Mouse (Mus musculus) embryonic facial prominence, embryonic 14.5 days (tissue): ENCODE data around the gene Myl12a. TPM values are rescaled to one million over a fixed set of nuclear protein-coding genes. Genes with fewer than 3 reads are reported as not detected.

Experiments
- ATAC-seq: fragments of 200-750 bp; cut with Nextera tagmentation; 2 replicates; pipeline ENCODE4 v1.8.0; 2017; ENCODE audit warnings: low read depth, moderate number of reproducible peaks, moderate TSS enrichment
- DNase-seq: peaks from one replicate; pipeline ENCODE4 v3.0.0-alpha.2; 2015; ENCODE audit warnings: low spot score
- H3K27ac ChIP-seq: fragments of 300-500 bp; sonication (generic); replicated peaks from 2 replicates; pipeline ENCODE4 v1.5.1; 2014; ENCODE audit warnings: low read depth, mild to moderate bottlenecking, low read length, moderate library complexity
- H3K27me3 ChIP-seq: fragments of 300-500 bp; sonication (generic); replicated peaks from 2 replicates; pipeline ENCODE4 v1.6.1; 2014; ENCODE audit warnings: low read length; ENCODE audit not compliant: control insufficient read depth, insufficient read depth
- H3K36me3 ChIP-seq: fragments of 300-500 bp; sonication (generic); 2 replicates; pipeline ENCODE4 v1.6.1; 2014; ENCODE audit warnings: low read length, mixed read lengths; ENCODE audit not compliant: control insufficient read depth, insufficient read depth
- H3K4me1 ChIP-seq: fragments of 300-500 bp; sonication (generic); 2 replicates; pipeline ENCODE4 v1.6.1; 2014; ENCODE audit warnings: antibody characterized with exemption, low read length; ENCODE audit not compliant: control insufficient read depth, insufficient read depth
- H3K4me2 ChIP-seq: fragments of 300-500 bp; sonication (generic); 2 replicates; pipeline ENCODE4 v1.6.1; 2014; ENCODE audit warnings: low read depth, mild to moderate bottlenecking, low read length, moderate library complexity, mixed read lengths
- H3K4me3 ChIP-seq: fragments of 300-500 bp; sonication (generic); 2 replicates; pipeline ENCODE4 v1.5.1; 2014; ENCODE audit warnings: low read depth, mild to moderate bottlenecking, low read length
- H3K9ac ChIP-seq: fragments of 300-500 bp; sonication (generic); 2 replicates; pipeline ENCODE4 v1.6.1; 2014; ENCODE audit warnings: low read depth, mild to moderate bottlenecking, low read length, moderate library complexity, mixed read lengths
- H3K9me3 ChIP-seq: fragments of 300-500 bp; sonication (generic); 2 replicates; pipeline ENCODE4 v1.6.1; 2016; ENCODE audit warnings: low read length; ENCODE audit not compliant: control insufficient read depth
- WGBS: fragments of 180-500 bp; shearing (Covaris S2); extraction: QIAGEN DNeasy Blood & Tissue Kit; methylation state at CpG from one replicate; pipeline ENCODE4 v1.1.7; 2014; 5-methylcytosine and 5-hydroxymethylcytosine counted together
- polyA plus RNA-seq: library from polyadenylated mRNA; unstranded; fragments of >200 nt; fragmentation: Nextera tagmentation; extraction: Ambion mirVana; gene quantifications from 2 replicates; pipeline ENCODE4 v1.2.1, GENCODE M21; 2014

Myl12a gene
- polyA plus RNA-seq, 1 experiment from 2014 or later, result 724 TPM

DNA sequence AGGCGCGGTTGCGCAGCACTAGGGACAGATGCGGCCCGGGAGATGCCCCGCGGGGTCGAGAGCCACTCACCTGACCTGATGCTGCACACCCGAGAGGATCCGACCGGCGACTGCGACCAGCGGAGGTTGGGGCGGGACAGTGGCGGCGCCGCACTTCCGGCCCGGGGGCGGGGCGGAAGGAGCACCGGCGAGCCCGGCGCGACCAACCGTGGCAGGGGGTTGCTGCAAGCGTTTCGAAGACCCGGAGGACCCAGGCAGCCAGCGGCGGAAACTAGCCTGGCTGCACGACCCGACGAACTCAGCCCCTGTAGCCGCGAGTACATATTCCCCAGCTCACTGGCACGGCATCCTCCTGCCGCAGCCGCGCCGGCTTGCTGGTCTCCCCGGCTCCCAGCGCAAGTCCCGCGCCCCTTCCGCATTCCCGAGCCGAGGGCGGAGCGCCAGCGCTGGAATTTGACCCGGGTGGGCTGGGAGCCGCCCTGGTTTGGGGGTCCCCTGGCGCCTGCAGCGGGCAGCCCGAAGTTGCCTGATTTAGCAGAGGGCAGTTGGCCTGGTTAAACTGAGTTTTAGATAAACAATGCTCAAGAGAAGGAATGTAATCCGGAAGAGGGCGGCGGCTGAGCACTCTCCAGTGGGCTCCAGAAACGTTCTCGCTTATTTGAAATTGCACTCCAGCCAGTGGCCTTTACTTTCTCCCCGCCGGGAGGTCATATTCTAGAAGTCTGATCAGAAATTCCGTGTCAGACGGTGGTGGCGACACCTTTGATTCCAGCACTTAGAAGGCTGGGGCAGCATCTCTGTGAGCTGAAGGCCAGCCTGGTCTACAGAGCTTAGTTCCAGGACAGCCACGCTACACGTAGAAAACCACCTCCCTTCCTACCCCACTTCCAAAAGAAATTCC, 12.0 kb downstream of the Myl12a start:
- Histone ChIP-seq H3K9me3 (no peaks in the 10 kb centered on the region), H3K9ac (peak overlapping the region; percentile 85), H3K4me3 (peak overlapping the region; percentile 94), H3K27ac (peak overlapping the region; percentile 93), H3K36me3 (peaks cover 47% of the 10 kb centered on the region), H3K4me1 (peaks cover 16% of the 10 kb centered on the region), H3K27me3 (no peaks in the 10 kb centered on the region), H3K4me2 (peak overlapping the region; percentile 79)
- peak; percentile 88 for DNase-seq
- peak; percentile 91 for ATAC-seq
- under 1% methylated on average over 38 of the region's 70 CpGs for WGBS

DNA sequence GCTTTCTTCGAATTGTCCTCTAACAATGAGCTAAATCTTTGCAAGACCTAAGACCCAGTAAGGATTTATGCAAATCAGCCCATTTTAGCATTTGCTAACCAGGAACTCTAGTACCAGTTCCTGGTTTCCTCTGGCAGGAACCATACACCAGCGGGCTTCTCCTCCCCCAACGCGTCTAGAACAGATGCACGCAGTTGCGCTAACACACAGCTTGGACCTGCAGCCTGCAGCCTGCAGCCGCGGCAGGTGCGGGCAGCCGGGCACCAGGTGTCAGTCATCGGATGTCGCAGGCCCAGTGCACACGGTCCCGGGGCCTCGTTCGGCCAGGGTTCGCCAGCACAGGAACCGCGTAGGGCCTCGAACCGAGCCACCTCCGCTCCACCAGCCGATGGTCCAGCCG, 12.7 kb downstream of the Myl12a start:
- Histone ChIP-seq H3K4me3 (peak overlapping the region; percentile 94), H3K27ac (peak overlapping the region; percentile 93), H3K4me2 (peak overlapping the region; percentile 79), H3K9ac (peak overlapping the region; percentile 85), H3K9me3 (no peaks in the 10 kb centered on the region), H3K36me3 (peaks cover 46% of the 10 kb centered on the region), H3K4me1 (peaks cover 16% of the 10 kb centered on the region), H3K27me3 (no peaks in the 10 kb centered on the region)
- ATAC-seq (peak; percentile 53), DNase-seq (peak; percentile 63)
- WGBS, result 1% methylated on average over 24 of the region's 24 CpGs

DNA sequence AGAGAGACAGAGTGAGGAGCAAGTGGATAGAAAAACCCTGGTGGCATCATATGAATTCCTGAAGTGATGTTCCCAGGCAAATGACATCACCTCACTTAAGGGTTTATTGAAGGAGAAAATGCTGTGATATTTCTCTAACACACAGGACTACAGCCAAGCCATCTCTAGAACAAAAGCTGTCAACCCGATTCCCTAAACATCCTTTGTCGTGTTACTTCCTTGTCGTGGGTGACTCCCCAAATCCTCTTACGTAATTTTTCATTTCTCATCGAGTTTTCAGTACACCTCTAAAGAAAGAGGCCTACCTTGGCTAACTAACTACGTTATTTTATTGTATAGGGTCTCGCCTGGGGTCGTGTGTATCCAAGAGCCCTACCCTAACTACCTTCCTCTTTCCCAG, 13.2 kb downstream of the Myl12a start:
- Histone ChIP-seq H3K4me3 (peak overlapping the region; percentile 94), H3K9ac (peak overlapping the region; percentile 85), H3K36me3 (peaks cover 41% of the 10 kb centered on the region), H3K9me3 (no peaks in the 10 kb centered on the region), H3K4me2 (peak overlapping the region; percentile 79), H3K27me3 (no peaks in the 10 kb centered on the region), H3K4me1 (peaks cover 16% of the 10 kb centered on the region), H3K27ac (0 out of 2 replicates have a peak overlapping the region, but pooled peaks have one; percentile 93)
- DNase-seq (no peak), ATAC-seq (no peak)
- 52% methylated on average over 8 of the region's 8 CpGs for WGBS

DNA sequence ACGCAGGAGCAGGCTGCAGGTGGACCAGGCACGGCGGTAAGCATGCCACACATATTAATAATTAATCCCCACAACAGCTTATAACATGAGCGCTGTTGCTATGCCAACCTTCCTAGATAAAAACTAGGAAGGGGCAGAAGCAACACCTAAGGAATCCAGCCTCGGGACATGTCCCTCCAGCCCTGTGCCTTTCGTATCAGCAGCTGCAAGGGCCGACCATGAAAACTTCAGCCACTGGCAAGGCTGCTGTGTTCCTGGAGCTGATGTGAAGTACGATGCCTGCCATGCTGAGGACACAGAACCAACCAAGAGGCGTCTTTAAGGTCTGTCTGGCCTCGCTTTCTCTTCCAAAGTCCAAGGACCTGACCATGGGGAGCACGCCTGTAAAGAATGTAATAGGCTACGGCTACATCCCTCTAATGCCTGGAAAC, 14.3 kb downstream of the Myl12a start:
- H3K36me3 ChIP-seq, result peaks cover 30% of the 10 kb centered on the region
- H3K9me3 ChIP-seq, result no peaks in the 10 kb centered on the region
- H3K4me1 ChIP-seq, result peaks cover 16% of the 10 kb centered on the region
- no peak overlapping the region for H3K27ac ChIP-seq
- ATAC-seq (no peak), DNase-seq (no peak)
- WGBS, result 93% methylated on average over 12 of the region's 12 CpGs
- no peak overlapping the region for H3K9ac ChIP-seq
- no peaks in the 10 kb centered on the region for H3K27me3 ChIP-seq
- H3K4me2 ChIP-seq, result no peak overlapping the region
- H3K4me3 ChIP-seq, result no peak overlapping the region

DNA sequence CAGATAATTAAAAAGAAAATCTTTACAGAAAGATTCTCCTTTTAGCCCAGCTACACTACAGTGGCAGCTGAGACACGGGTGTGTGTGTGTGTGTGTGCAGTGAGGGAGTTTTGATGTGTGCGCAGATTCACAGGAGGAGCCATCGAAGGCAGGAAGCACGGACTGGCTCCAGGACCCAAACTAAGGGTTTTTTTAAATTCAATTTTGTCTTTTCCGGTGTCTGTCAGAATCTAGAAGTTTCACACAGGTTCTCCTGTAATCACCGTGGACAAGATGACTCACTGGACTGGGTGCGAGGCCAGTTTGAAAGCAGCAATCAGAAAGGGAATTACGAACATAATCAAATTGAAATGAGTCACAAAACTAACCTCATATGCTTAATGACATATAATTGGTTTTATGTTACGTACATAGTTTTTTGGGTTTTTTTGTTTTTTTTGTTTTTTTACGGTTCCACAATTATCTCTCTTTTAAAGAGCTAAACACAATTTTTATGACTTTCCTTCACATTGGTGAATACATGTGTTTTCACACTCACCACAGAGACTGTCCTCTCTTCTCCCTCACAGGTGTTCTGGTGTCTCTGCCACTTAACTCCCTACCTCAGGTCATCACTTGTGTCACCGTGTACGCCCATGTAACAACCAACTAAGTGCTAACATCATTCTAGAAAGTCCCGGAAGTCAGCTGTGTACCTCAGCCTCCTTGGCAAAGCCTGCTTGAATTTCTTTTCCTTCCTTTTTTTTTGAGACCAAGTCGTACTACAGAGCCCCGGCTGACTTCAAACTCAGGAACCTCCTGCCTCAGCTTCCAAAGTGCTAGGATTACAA, 15.6 kb downstream of the Myl12a start:
- Histone ChIP-seq H3K36me3 (peaks cover 29% of the 10 kb centered on the region), H3K27ac (no peak overlapping the region), H3K4me2 (no peak overlapping the region), H3K9me3 (no peaks in the 10 kb centered on the region), H3K4me3 (no peak overlapping the region), H3K4me1 (peaks cover 16% of the 10 kb centered on the region), H3K9ac (no peak overlapping the region), H3K27me3 (no peaks in the 10 kb centered on the region)
- DNase-seq (no peak), ATAC-seq (no peak)
- WGBS, result 81% methylated on average over 15 of the region's 15 CpGs

DNA sequence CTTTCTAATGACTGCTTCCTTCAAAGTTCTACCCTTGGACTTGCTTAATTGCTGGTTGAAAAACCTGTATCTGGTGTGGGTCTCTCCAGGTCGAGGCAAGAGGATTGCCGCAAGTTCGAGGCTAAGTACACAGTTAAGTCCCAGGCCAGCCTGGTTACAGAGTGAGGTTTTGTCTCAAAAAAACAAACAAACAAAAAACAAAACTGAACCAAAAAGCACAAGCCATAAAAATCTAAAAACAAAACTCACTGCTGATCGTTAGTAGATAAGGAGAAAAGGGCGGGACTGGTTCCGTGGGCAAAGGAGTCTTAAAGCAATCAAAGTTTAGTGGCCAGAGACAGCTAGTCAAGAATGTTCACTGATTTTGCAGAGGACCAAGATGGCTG, 16.3 kb downstream of the Myl12a start:
- Histone ChIP-seq H3K9ac (no peak overlapping the region), H3K36me3 (peaks cover 32% of the 10 kb centered on the region), H3K4me2 (no peak overlapping the region), H3K27me3 (no peaks in the 10 kb centered on the region), H3K9me3 (no peaks in the 10 kb centered on the region), H3K27ac (no peak overlapping the region), H3K4me1 (peaks cover 14% of the 10 kb centered on the region), H3K4me3 (no peak overlapping the region)
- DNase-seq (no peak), ATAC-seq (no peak)
- 82% methylated on average over 6 of the region's 6 CpGs for WGBS

DNA sequence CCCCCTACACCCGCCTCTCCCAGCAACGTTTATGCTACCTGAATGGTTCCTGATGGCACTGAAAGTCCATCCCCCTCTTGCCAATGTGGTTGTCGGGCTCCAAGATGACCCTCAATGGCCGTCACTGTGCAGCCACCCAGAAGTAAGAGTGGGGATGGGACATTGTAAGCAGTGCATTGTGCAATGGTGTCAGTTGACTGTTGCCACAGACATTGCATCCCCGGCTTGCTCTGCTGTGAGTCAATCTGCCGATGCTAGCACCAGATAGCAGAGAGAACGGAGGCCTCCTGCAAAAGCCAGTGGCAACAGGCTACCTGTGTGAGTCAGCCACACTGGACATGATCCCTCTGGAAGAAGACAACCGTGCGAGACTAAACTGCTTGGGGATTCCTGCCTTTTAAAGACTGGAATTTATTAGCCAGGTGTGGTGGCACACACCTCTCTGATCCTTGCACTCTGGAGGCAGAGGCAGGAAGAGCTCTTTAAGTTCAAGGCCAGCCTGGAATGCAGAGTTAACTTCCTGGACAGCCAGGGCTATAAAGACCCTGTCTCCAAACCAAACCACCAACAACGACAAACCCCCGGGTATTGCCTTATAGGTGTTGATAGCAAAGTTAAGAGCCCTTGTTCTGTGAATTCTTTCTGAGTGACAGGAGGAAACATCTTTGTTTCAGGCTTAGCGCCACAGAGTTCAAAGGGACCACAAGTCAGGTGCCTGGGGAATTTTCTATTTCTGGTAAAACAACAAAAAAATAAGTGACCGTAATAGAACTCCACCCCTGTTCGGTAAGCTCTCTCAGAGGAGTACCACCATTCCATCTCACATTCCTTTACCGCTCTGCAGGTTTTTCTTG, 16.9 kb downstream of the Myl12a start:
- Histone ChIP-seq H3K9me3 (no peaks in the 10 kb centered on the region), H3K36me3 (peaks cover 37% of the 10 kb centered on the region), H3K4me2 (no peak overlapping the region), H3K4me1 (peaks cover 10% of the 10 kb centered on the region), H3K27me3 (no peaks in the 10 kb centered on the region), H3K4me3 (no peak overlapping the region), H3K9ac (no peak overlapping the region), H3K27ac (no peak overlapping the region)
- ATAC-seq (no peak), DNase-seq (no peak)
- 79% methylated on average over 15 of the region's 15 CpGs for WGBS
